14 mouse cellular contexts compared by ENCODE assay signal in the genomic region with DNA sequence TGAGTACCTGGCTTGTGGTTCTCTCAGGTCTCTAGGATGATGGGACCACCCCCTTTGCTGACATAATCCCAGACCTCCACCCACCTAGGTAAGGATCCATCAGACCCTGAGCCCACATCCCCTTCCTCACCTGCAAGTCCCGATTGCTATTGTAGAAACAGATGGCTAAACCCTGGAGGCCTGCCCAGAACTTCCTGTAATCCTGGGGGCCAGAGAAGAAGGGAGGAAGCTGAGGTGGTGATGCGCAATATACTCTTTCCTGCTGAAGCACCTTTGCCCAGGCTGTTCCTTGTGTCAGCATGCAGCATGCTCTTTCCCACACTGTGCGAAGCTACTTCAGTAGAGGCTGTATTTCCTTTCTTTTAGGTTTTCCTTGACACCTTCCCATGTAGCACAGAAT. TPM values are rescaled to one million over a fixed set of nuclear protein-coding genes. Genes with fewer than 3 reads are reported as not detected.
"Had no signal": no experiment of that assay in that cellular context is flagged by ENCODE, and none has a peak within 500 bp of the region (broad histone marks: within the 10 kb centered on the region; RNA-seq: fewer than 3 reads in every experiment).

No protein-coding gene starts in this region.

- DNase-seq: kidney, postnatal 25 days; layer of hippocampus, postnatal 36 days; liver, embryonic 13.5 days; lung, adult 2 months; lung, postnatal 14 days; midbrain, embryonic 14.5 days; thymus, adult 18-20 months; thymus, postnatal 36 days had no signal

- H3K36me3 ChIP-seq: liver, embryonic 13.5 days had no signal

- H3K27ac ChIP-seq: kidney, postnatal 0 days; left cerebral cortex, adult 2 months; liver, embryonic 13.5 days; macrophage had no signal

- H3K9ac ChIP-seq: liver, embryonic 13.5 days had no signal

- H3K4me2 ChIP-seq: liver, embryonic 13.5 days; midbrain, embryonic 11.5 days had no signal

- H3K9me3 ChIP-seq: liver, embryonic 13.5 days had no signal

- H3K4me3 ChIP-seq: left cerebral cortex, adult 2 months; liver, embryonic 13.5 days had no signal

RNA-seq across cellular contexts. Expression of gene Stap2, which starts 2.4 kb away (rescaled TPM):
- total RNA-seq: megakaryocyte-erythroid progenitor cell, adult 5-6 weeks had no signal

RNA-seq across cellular contexts. Expression of gene Fsd1, which starts 16.7 kb away (rescaled TPM):
- total RNA-seq: liver, adult 2 months; megakaryocyte-erythroid progenitor cell, adult 5-6 weeks had no signal
- polyA plus RNA-seq: liver, adult 2 months; macrophage had no signal

RNA-seq across cellular contexts. Expression of gene Shd, which starts 32.7 kb away (rescaled TPM):
- total RNA-seq: liver, adult 2 months; megakaryocyte-erythroid progenitor cell, adult 5-6 weeks had no signal
- polyA plus RNA-seq: macrophage had no signal
